Mouse (Mus musculus) hindbrain, embryonic 10.5 days (tissue): ENCODE measurements around the gene Rpl18a. TPM values are rescaled to one million over a fixed set of nuclear protein-coding genes. Genes with fewer than 3 reads are reported as not detected.
A peak's percentile ranks its signal among the peaks of the same experiment; 100 is the strongest.

Experiments used
- DNase-seq: peaks from one replicate; pipeline ENCODE4 v3.0.0-alpha.2; 2017; ENCODE audit warnings: low spot score
- H3K27ac ChIP-seq: fragments of 300-500 bp; sonication (generic); 2 replicates; pipeline ENCODE4 v1.5.1; 2016; ENCODE audit warnings: mild to moderate bottlenecking, moderate library complexity
- H3K27me3 ChIP-seq: fragments of 300-500 bp; sonication (generic); 2 replicates; pipeline ENCODE4 v1.6.1; 2016; ENCODE audit warnings: mild to moderate bottlenecking; ENCODE audit not compliant: poor library complexity, insufficient read depth, severe bottlenecking
- H3K36me3 ChIP-seq: fragments of 300-500 bp; sonication (generic); 2 replicates; pipeline ENCODE4 v1.6.1; 2016; ENCODE audit warnings: mild to moderate bottlenecking, moderate library complexity
- H3K4me1 ChIP-seq: fragments of 300-500 bp; sonication (generic); replicated peaks from 2 replicates; pipeline ENCODE4 v1.6.1; 2016; ENCODE audit warnings: mild to moderate bottlenecking
- H3K4me3 ChIP-seq: fragments of 300-500 bp; sonication (generic); 2 replicates; pipeline ENCODE4 v1.5.1; 2016; ENCODE audit warnings: mild to moderate bottlenecking, moderate library complexity
- H3K9me3 ChIP-seq: fragments of 300-500 bp; sonication (generic); 2 replicates; pipeline ENCODE4 v1.6.1; 2016; ENCODE audit warnings: mild to moderate bottlenecking, moderate library complexity
- WGBS: fragments of 180-500 bp; shearing (Covaris S2); methylation state at CpG from one replicate; pipeline ENCODE4 v1.1.7; 2016; 5-methylcytosine and 5-hydroxymethylcytosine counted together
- polyA plus RNA-seq: library from polyadenylated mRNA; unstranded; fragments of >200 nt; fragmentation: Nextera tagmentation; extraction: Ambion mirVana; gene quantifications from 2 replicates; pipeline ENCODE4 v1.2.1, GENCODE M21; 2016

Gene Rpl18a
- polyA plus RNA-seq, 1 experiment from 2014 or later = 3,443 TPM

GRCm38 (mm10) chr8:70862824-70863641 lies 34.2 kb downstream of the Rpl18a start, which contains the start of gene Kcnn1:
TSS of gene Kcnn1 (minus strand) at chr8:70863258.
- peak within 1 kb of the TSS; percentile 95 for H3K27ac ChIP-seq
- under 1% methylated on average over 55 of the region's 55 CpGs for WGBS
- H3K4me1 ChIP-seq = peaks cover 70% of the 10 kb centered on the region
- H3K27me3 ChIP-seq = peaks cover 40% of the 10 kb centered on the region
- DNase-seq = peak; percentile 67
- H3K36me3 ChIP-seq = peaks cover 9% of the 10 kb centered on the region
- H3K9me3 ChIP-seq = no peaks in the 10 kb centered on the region
- peak within 1 kb of the TSS; percentile 69 for H3K4me3 ChIP-seq

DNA sequence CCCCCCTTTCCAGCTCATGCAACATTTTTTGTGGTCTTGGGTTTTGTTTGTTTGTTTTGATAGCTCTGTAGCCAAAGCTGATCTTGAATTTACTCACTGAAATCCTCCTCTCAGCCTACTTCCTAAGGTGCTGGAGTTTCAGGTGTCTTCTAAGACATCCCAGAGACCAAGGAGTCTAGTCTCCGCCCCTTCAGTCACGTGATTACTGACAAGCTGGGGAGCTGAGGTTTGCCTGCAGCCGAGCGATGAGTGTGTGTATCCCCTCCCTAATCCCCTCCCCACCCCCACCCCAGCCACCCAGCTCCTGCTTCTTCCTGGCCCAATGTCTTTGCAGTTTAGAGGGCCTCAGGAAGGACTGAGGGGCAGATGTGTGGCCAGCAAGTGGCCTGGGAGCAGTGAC lies 39.7 kb downstream of the Rpl18a start:
- WGBS = 6% methylated on average over 4 of the region's 4 CpGs
- H3K27me3 ChIP-seq = peaks cover 52% of the 10 kb centered on the region
- H3K4me1 ChIP-seq = peaks cover 52% of the 10 kb centered on the region
- H3K27ac ChIP-seq = 0 out of 2 replicates have a peak overlapping the region, but pooled peaks have one; percentile 20
- DNase-seq = no peak
- no peaks in the 10 kb centered on the region for H3K9me3 ChIP-seq
- H3K4me3 ChIP-seq = peak overlapping the region; percentile 62
- peaks cover 20% of the 10 kb centered on the region for H3K36me3 ChIP-seq

DNA sequence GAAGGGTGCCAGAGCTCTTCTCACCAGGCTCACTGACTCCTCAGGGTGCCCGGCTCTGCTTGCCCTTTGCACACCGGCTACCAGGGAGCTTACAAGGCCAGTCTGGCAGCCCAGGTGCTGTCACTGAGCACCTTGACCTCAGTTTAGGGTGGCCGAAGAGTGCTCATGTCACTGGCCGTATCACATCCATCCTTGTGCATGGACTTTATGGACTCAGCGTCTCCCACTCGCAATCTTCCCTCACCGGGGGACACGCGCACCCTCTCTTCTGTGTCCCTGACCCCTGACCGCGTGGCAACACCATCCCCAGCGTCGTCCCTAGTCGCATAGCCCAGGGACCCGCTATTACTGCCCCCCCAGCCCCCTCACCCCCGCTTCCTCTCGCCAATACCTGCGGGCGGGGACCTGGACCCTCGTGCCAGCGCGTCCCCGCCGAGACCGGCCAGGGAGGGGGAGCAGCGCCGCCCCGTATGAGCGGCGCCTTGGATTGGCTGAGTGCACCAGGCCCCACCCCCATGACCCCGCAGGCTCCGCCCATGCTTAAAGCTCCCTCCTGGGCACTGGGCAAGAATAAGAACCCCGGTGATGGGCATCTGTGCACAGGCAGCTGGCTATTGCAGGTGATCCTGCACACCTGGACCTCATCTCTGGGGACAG lies 40.5 kb downstream of the Rpl18a start:
- Histone ChIP-seq H3K36me3 (peaks cover 27% of the 10 kb centered on the region), H3K27me3 (peaks cover 44% of the 10 kb centered on the region), H3K9me3 (no peaks in the 10 kb centered on the region), H3K4me1 (peaks cover 51% of the 10 kb centered on the region), H3K27ac (peak overlapping the region; percentile 80), H3K4me3 (peak overlapping the region; percentile 62)
- peak; percentile 71 for DNase-seq
- 9% methylated on average over 33 of the region's 33 CpGs for WGBS

GRCm38 (mm10) chr8:70856028-70856427 lies 41.2 kb downstream of the Rpl18a start:
- DNase-seq = no peak
- peaks cover 49% of the 10 kb centered on the region for H3K4me1 ChIP-seq
- peaks cover 38% of the 10 kb centered on the region for H3K27me3 ChIP-seq
- WGBS = 69% methylated on average over 5 of the region's 5 CpGs
- H3K9me3 ChIP-seq = no peaks in the 10 kb centered on the region
- H3K4me3 ChIP-seq = no peak overlapping the region
- no peak overlapping the region for H3K27ac ChIP-seq
- peaks cover 27% of the 10 kb centered on the region for H3K36me3 ChIP-seq

GRCm38 (mm10) chr8:70853863-70854262 lies 43.3 kb downstream of the Rpl18a start:
- Histone ChIP-seq H3K27me3 (peaks cover 45% of the 10 kb centered on the region), H3K36me3 (peaks cover 30% of the 10 kb centered on the region), H3K4me1 (peaks cover 48% of the 10 kb centered on the region), H3K4me3 (no peak overlapping the region), H3K9me3 (no peaks in the 10 kb centered on the region), H3K27ac (no peak overlapping the region)
- DNase-seq = no peak
- 86% methylated on average over 2 of the region's 2 CpGs for WGBS

- Histone ChIP-seq H3K4me1 (peaks cover 36% of the 10 kb centered on the region), H3K27ac (no peak overlapping the region), H3K4me3 (no peak overlapping the region), H3K27me3 (peaks cover 52% of the 10 kb centered on the region), H3K9me3 (no peaks in the 10 kb centered on the region), H3K36me3 (peaks cover 30% of the 10 kb centered on the region)
- DNase-seq = no peak
- 89% methylated on average over 41 of the region's 41 CpGs for WGBS
Observed at GRCm38 (mm10) chr8:70852595-70853231, 44.5 kb downstream of the Rpl18a start.

GRCm38 (mm10) chr8:70851837-70852236 lies 45.4 kb downstream of the Rpl18a start:
- Histone ChIP-seq H3K4me1 (peaks cover 30% of the 10 kb centered on the region), H3K4me3 (no peak overlapping the region), H3K27me3 (peaks cover 55% of the 10 kb centered on the region), H3K27ac (no peak overlapping the region), H3K9me3 (no peaks in the 10 kb centered on the region), H3K36me3 (peaks cover 30% of the 10 kb centered on the region)
- WGBS = 67% methylated on average over 6 of the region's 6 CpGs
- DNase-seq = no peak

DNA sequence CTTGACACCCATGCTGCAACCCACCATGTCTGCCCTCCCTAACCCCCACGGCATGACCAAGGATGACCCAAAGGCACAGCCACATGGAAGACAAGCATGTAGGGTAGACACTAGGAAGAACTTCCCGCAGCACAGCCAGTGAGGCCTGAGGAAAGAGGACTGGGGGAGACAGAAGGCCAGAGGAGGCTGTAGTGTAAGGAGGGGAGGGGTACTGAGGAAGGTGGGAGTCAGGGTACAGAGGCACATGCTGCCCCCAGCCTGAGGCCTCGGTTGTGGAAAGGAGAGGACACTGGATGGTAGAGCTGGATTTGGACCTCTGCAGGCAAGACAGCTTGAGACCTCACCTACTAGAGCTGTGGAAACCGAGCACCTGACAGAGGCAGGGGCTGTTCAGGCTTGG lies 46.3 kb downstream of the Rpl18a start:
- peaks cover 29% of the 10 kb centered on the region for H3K4me1 ChIP-seq
- DNase-seq = no peak
- H3K9me3 ChIP-seq = no peaks in the 10 kb centered on the region
- peaks cover 30% of the 10 kb centered on the region for H3K36me3 ChIP-seq
- peaks cover 52% of the 10 kb centered on the region for H3K27me3 ChIP-seq
- no peak overlapping the region for H3K4me3 ChIP-seq
- H3K27ac ChIP-seq = no peak overlapping the region
- WGBS = 84% methylated on average over 4 of the region's 4 CpGs

DNA sequence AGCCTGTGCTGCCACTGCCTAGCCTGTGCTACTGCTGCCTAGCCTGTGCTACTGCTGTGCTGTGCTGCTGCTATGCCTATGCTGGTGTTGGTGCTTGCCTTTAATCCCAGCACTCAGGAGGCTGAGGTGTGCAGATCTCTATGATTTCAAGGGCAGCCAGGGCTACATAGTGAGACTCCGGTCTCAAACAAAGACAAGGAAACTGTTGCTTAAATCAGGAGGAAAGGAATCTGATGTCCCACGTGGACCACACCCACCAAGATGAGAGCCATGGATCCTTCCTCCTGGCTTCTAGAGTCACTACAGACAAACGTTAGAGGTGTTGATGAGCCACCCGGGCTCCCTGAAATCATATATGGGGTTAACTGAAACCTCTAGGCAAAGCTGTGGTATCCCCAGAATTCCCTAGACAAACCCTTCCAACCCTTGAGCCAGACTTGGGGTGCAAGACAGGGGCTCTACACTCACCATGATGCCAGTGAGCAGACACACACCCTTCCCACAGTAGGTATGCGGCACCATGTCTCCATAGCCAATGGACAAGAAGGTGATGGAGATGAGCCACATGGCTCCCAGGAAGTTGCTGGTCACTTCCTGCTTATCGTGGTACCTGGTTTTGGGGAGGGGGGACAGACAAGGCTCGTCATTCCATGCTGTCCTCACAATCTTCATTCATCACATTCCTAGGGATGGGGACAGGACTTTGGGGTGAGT lies 46.9 kb downstream of the Rpl18a start:
- no peak overlapping the region for H3K27ac ChIP-seq
- 84% methylated on average over 7 of the region's 7 CpGs for WGBS

DNA sequence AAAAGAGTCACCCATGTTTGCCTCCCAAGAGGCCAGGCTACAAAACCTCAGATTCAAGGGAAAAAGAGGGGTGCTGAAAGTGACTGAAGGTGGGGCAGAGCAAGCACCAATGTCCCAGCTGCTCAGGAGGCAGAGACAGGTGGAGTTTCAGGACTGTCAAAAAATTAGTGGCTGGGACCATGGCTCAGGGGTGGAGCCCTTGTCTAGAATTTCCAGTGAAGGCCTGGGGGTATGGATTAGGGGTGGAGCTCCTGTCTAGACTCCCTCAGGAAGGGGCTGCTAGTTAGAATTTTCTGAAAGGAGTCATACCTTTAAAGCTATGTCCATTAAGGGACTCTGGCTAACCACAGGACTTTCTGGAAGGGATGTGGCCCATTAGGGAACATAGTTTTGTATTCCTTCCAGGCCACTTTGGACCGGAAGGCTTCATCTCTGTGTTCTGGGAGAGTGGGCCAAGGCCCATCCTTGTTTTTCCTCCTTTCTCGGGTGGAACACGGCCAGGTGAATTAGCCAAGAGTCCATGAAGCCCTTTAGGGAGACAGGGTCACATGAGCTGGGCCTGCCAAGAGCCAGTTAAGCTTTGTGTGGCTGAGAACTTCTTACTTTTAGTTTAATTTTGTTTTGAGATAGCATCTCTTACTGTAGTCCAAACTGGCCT lies 47.8 kb downstream of the Rpl18a start:
- Histone ChIP-seq H3K27ac (no peak overlapping the region), H3K9me3 (no peaks in the 10 kb centered on the region), H3K27me3 (peaks cover 37% of the 10 kb centered on the region), H3K4me1 (peaks cover 26% of the 10 kb centered on the region; the same call in 1 of the 2 replicates), H3K36me3 (peaks cover 21% of the 10 kb centered on the region), H3K4me3 (no peak overlapping the region)
- WGBS = 86% methylated on average over 3 of the region's 3 CpGs
- DNase-seq = no peak

More for the DNA sequence above, 46.9 kb downstream of the Rpl18a start:
- Histone ChIP-seq H3K9me3 (no peaks in the 10 kb centered on the region), H3K4me3 (no peak overlapping the region), H3K27me3 (peaks cover 46% of the 10 kb centered on the region), H3K4me1 (peaks cover 25% of the 10 kb centered on the region), H3K36me3 (peaks cover 30% of the 10 kb centered on the region)
- DNase-seq = no peak

- no peaks in the 10 kb centered on the region for H3K9me3 ChIP-seq
- no peak overlapping the region for H3K27ac ChIP-seq
- H3K4me3 ChIP-seq = no peak overlapping the region
- no peak for DNase-seq
- 55% methylated on average over 15 of the region's 15 CpGs for WGBS
- peaks cover 53% of the 10 kb centered on the region for H3K27me3 ChIP-seq
- H3K4me1 ChIP-seq = peaks cover 28% of the 10 kb centered on the region; the same call in 1 of the 2 replicates
- H3K36me3 ChIP-seq = 0 out of 2 replicates have a peak, but pooled peaks cover 3% of the 10 kb centered on the region
Observed at GRCm38 (mm10) chr8:70846371-70847154, 50.6 kb downstream of the Rpl18a start.
